Mouse (Mus musculus) spleen, adult 2 months (tissue): Measurements from ENCODE around the gene Vmn2r27. TPM values are rescaled to one million over a fixed set of nuclear protein-coding genes. Genes with fewer than 3 reads are reported as not detected.

ENCODE experiments used
- DNase-seq, 2 experiments: peaks; one replicate each; pipeline versions ENCODE4 v3.0.0 to v3.0.0-alpha.2; 2012 to 2021; ENCODE audit warnings: low spot score in 2 of 2, low read depth in 1 of 2
- H3K27ac ChIP-seq: fragments of 200-500 bp; 2 replicates; pipeline ENCODE4 v1.5.1; 2012; ENCODE audit warnings: low read length, inconsistent platforms; ENCODE audit not compliant: insufficient read depth
- H3K27me3 ChIP-seq: fragments of 200-500 bp; 2 replicates; pipeline ENCODE4 v1.6.1; 2012; ENCODE audit warnings: mild to moderate bottlenecking, moderate library complexity, low read length, inconsistent platforms; ENCODE audit not compliant: control insufficient read depth, insufficient read depth
- H3K36me3 ChIP-seq: fragments of 200-500 bp; 2 replicates; pipeline ENCODE4 v1.6.1; 2012; ENCODE audit warnings: mild to moderate bottlenecking, low read length, inconsistent platforms; ENCODE audit not compliant: control insufficient read depth, insufficient read depth
- H3K4me1 ChIP-seq: fragments of 200-500 bp; 2 replicates; pipeline ENCODE4 v1.6.1; 2011; ENCODE audit warnings: inconsistent platforms; ENCODE audit not compliant: control insufficient read depth, insufficient read depth, insufficient read length
- H3K4me3 ChIP-seq: fragments of 200-500 bp; 2 replicates; pipeline ENCODE4 v1.5.1; 2011; ENCODE audit warnings: mild to moderate bottlenecking, inconsistent platforms; ENCODE audit not compliant: insufficient read depth, insufficient read length; ENCODE audit errors: extremely low read depth
- CTCF ChIP-seq: fragments of 200-500 bp; IDR thresholded peaks from 2 replicates; pipeline ENCODE4 v1.5.1; 2011; ENCODE audit warnings: mild to moderate bottlenecking, inconsistent platforms; ENCODE audit not compliant: insufficient read depth, insufficient read length, insufficient replicate concordance; ENCODE audit errors: extremely low read depth
- POLR2A ChIP-seq: fragments of 200-500 bp; IDR thresholded peaks from 2 replicates; pipeline ENCODE4 v1.6.1; 2011; ENCODE audit warnings: low read depth, low read length, inconsistent platforms
- WGBS: fragments of 180-500 bp; shearing (Covaris S2); methylation state at CpG from one replicate; pipeline ENCODE4 v1.1.7; 2018; 5-methylcytosine and 5-hydroxymethylcytosine counted together
- polyA plus RNA-seq: library from polyadenylated mRNA; depleted of rRNA; stranded (reverse); fragments of >200 nt; gene quantifications from 2 replicates; pipeline ENCODE4 v1.2.3, GENCODE M21; 2012; rRNA removed

Vmn2r27 gene
- polyA plus RNA-seq, 1 experiment = not detected

DNA sequence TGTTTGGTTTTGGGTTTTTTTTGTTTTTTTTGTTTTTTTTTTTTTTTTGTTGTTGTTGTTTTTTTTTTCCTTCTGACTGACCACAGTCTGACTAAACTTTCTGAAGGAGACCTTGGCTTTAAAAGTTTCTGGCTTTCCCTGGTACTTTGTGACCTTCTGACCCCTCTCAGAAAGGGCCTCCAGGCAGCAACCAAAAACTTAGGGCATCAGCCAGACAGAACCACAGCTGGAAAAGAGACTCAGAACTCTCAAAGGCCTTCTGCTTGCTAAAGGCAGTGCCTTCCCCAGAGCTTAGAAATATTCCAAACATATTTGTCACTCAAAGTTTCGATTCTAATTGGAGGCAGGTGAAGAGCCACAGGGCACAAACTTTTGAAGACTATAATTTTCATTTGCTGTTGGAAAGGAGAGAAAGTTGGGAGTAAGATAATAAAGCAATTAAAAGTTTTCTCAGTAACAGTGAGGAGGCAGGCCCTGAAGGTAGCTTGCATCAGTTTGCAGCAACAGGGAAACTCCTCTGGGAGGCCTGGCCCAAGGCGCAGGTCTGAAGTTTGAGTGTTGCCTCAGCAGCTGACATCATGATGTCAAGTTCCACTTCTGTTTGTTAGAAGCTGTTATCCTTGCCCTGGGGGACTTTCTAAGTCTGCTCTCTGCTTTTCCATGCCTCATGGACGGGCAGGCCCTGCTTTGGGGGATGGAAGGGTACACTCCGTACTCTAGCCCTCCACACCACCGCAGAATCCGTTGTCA, 24.2 kb upstream of the Vmn2r27 start:
- Histone ChIP-seq H3K36me3 (no peaks in the 10 kb centered on the region), H3K4me3 (no peak overlapping the region), H3K27me3 (no peaks in the 10 kb centered on the region), H3K27ac (no peak overlapping the region), H3K4me1 (no peaks in the 10 kb centered on the region)
- DNase-seq = no peak
- 91% methylated on average over 6 of the region's 6 CpGs for WGBS
- no peak for TF ChIP-seq POLR2A
- TF ChIP-seq CTCF = no peak

DNA sequence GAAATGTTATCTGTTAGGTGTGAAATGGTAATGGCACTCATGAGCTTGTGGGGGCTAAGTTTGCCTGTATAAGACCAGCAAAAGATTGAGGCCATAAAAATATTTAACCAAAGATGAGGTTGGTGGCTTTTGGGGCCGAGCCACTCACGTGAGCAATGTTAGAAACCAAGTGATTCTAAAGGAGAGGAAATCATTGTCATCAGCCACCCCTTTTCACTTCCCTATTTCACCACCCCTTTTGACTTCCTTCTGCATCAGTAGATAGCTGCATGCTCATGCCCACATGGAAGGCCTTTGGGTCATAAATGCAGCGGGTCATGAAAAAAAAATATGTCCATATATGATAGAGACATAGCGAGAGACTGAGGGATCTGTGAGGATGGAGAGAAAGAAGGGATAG, 29.5 kb downstream of the Vmn2r27 start:
- no peaks in the 10 kb centered on the region for H3K36me3 ChIP-seq
- 9% methylated on average over 4 of the region's 4 CpGs for WGBS
- H3K27ac ChIP-seq = no peak overlapping the region
- TF ChIP-seq CTCF (no peak), POLR2A (no peak)
- no peak overlapping the region for H3K4me3 ChIP-seq
- DNase-seq = peak; percentile 39 to 64
- no peaks in the 10 kb centered on the region for H3K27me3 ChIP-seq
- H3K4me1 ChIP-seq = no peaks in the 10 kb centered on the region

DNA sequence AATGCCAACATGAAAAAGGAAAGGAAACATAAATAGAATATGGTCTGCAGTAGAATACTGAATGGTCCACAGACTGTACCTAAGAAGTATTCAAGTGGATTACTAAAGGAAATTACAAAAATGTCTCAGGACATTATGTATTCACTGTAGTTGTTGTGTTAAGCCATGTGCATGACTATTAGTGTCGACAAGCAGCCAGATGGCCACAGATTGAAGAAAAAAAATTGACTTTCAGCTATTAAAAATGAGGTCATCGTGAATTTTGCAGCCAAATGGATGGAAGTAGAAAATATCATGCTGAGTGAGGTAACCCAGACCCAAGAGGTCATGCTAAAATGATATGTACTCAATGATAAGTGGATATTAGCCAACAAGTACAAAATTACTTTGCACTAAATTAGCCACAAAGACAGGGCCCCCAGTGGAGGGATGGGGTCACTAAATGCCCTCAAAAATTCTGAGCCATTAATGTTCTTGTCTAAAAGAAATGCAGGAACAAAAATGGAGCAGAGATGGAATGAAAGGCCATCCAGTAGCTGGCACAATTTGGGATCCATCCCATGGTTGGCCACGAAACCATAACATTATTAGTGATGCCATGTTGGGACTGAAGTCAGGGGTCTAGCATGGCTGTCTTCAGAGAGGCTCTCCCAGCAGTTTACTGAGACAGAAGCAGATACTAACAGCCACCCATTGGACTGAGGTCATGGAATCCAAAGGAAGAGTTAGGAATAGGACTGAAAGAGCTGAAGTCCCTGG, 63.0 kb downstream of the Vmn2r27 start:
- Histone ChIP-seq H3K4me3 (no peak overlapping the region), H3K27ac (no peak overlapping the region), H3K36me3 (no peaks in the 10 kb centered on the region), H3K27me3 (no peaks in the 10 kb centered on the region), H3K4me1 (no peaks in the 10 kb centered on the region)
- TF ChIP-seq POLR2A (no peak), CTCF (no peak)
- DNase-seq = no peak
- 84% methylated on average over 3 of the region's 3 CpGs for WGBS

DNA sequence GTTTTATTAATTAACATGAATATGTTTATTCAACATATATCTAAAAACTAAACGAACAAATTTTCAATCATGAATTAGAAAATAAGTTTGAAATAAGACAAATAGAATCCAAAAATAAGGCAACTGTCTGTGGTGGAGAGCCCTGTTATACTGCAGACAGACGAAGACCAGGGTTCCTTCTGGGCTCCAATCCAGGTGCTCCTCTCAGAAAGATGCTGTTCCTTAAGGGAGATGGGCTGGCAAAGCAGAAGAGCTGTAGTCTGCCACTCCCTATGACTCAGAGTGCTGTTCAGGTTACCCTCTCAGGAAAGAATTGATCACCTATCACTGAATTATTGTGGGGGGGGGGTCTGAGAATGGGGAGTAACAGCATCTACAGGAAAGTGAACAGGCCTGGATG, 65.1 kb downstream of the Vmn2r27 start:
- Histone ChIP-seq H3K4me1 (no peaks in the 10 kb centered on the region), H3K27me3 (no peaks in the 10 kb centered on the region), H3K36me3 (no peaks in the 10 kb centered on the region), H3K4me3 (no peak overlapping the region), H3K27ac (no peak overlapping the region)
- no peak for DNase-seq
- 79% methylated on average over 2 of the region's 2 CpGs for WGBS
- TF ChIP-seq POLR2A = no peak
- no peak for TF ChIP-seq CTCF

DNA sequence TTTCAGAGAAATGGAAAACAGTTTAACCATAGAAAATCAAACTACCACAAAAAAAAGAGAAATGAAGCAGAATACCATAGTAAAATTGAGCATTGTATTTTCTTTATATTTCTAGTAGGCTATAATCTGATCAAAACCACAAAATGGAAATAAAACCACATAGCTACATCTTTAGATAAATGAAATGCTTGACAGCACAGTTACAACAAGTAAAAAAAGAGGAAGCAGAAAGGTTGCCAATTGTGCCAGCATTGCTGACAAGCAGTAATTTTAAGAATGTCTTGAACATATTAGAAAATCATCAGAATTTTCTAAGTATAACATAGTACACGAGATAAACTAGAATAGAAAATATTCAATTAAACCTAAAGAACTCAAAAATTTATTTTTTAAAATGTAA, 81.8 kb downstream of the Vmn2r27 start:
- no peaks in the 10 kb centered on the region for H3K27me3 ChIP-seq
- TF ChIP-seq POLR2A (no peak), CTCF (no peak)
- no peak overlapping the region for H3K27ac ChIP-seq
- 2% methylated on average over 1 of the region's 1 CpGs for WGBS
- DNase-seq = no peak
- H3K36me3 ChIP-seq = no peaks in the 10 kb centered on the region
- no peak overlapping the region for H3K4me3 ChIP-seq
- H3K4me1 ChIP-seq = peaks cover 4% of the 10 kb centered on the region; the same call in 1 of the 2 replicates

Other genes starting within 250 kb of the Vmn2r27 start
- not detected in 2 replicates for gene Vmn2r26, start 207.3 kb downstream of the Vmn2r27 start, polyA plus RNA-seq
- 1.7 and 2.3 TPM in 2 replicates for gene Cd163, start 72.8 kb upstream of the Vmn2r27 start, polyA plus RNA-seq
- gene Pex5, start 183.2 kb upstream of the Vmn2r27 start, polyA plus RNA-seq = 18.5 and 20.9 TPM in 2 replicates
- gene Clstn3, start 232.9 kb upstream of the Vmn2r27 start, polyA plus RNA-seq = 0.68 and 0.95 TPM in 2 replicates